Mouse (Mus musculus) CH12.LX (cell line): ENCODE results near the gene Lrp2bp. TPM values are rescaled to one million over a fixed set of nuclear protein-coding genes. Genes with fewer than 3 reads are reported as not detected.

Experiments used
- DNase-seq: peaks from one replicate; pipeline ENCODE4 v3.0.0-alpha.2; 2013; ENCODE audit errors: extremely low read depth
- H3K27ac ChIP-seq: 2 replicates; pipeline ENCODE4 v1.5.1; 2012; ENCODE audit warnings: low read depth, mild to moderate bottlenecking, control low read depth, moderate library complexity; ENCODE audit not compliant: insufficient read depth
- H3K27me3 ChIP-seq: replicated peaks from 2 replicates; pipeline ENCODE3; 2012; ENCODE audit warnings: inconsistent platforms
- H3K36me3 ChIP-seq, 2 experiments: replicated peaks in 1 of 2; 2 replicates each; pipeline versions ENCODE3 to v1.6.1; 2012; ENCODE audit warnings: inconsistent platforms in 1 of 2, low read length in 1 of 2, mild to moderate bottlenecking in 1 of 2, mixed read lengths in 1 of 2, moderate library complexity in 1 of 2; ENCODE audit not compliant: control insufficient read depth in 1 of 2, insufficient read depth in 1 of 2
- H3K4me1 ChIP-seq, 2 experiments: 2 replicates each; pipeline ENCODE4 v1.6.1; 2012; ENCODE audit warnings: inconsistent platforms in 1 of 2, moderate library complexity in 1 of 2; ENCODE audit not compliant: insufficient read depth in 2 of 2, control insufficient read depth in 1 of 2
- H3K4me2 ChIP-seq: 2 replicates; pipeline ENCODE4 v1.6.1; 2012; ENCODE audit warnings: low read depth, mild to moderate bottlenecking, control low read depth; ENCODE audit not compliant: poor library complexity, insufficient read depth, severe bottlenecking
- H3K4me3 ChIP-seq, 3 experiments: fragments of 150-350 bp in 1 of 3; sonication (generic) in 1 of 3; replicated peaks in 1 of 3; 2 replicates each; pipeline versions ENCODE3 to v1.5.1; 2011 to 2012; ENCODE audit warnings: low read depth in 2 of 3, low read length in 2 of 3, mild to moderate bottlenecking in 2 of 3, moderate library complexity in 2 of 3, control low read depth in 1 of 3, improper control_type of control experiment in 1 of 3, inconsistent platforms in 1 of 3, mixed read lengths in 1 of 3; ENCODE audit not compliant: poor library complexity in 1 of 3
- H3K79me2 ChIP-seq: replicated peaks from 2 replicates; pipeline ENCODE4 v1.6.1; 2012; ENCODE audit warnings: mild to moderate bottlenecking, moderate library complexity; ENCODE audit not compliant: control insufficient read depth, poor library complexity, insufficient read depth, severe bottlenecking; ENCODE audit errors: extremely low read depth
- H3K9ac ChIP-seq: 2 replicates; pipeline ENCODE4 v1.6.1; 2012; ENCODE audit warnings: low read depth, mild to moderate bottlenecking, control low read depth, moderate library complexity; ENCODE audit not compliant: insufficient read depth
- H3K9me3 ChIP-seq: replicated peaks from 2 replicates; pipeline ENCODE3; 2012; ENCODE audit warnings: low read length, inconsistent platforms, mixed read lengths
- CHD1 ChIP-seq: IDR thresholded peaks from 2 replicates; pipeline ENCODE4 v1.6.1; 2012; ENCODE audit warnings: low read depth, low read length, improper control_type of control experiment, inconsistent platforms
- CHD2 ChIP-seq: IDR thresholded peaks from 2 replicates; pipeline ENCODE4 v1.6.1; 2011; ENCODE audit warnings: low read length, improper control_type of control experiment
- E2F4 ChIP-seq: IDR thresholded peaks from 2 replicates; pipeline ENCODE4 v1.6.1; 2011; ENCODE audit warnings: low read depth, low read length, improper control_type of control experiment; ENCODE audit not compliant: insufficient replicate concordance
- ELF1 ChIP-seq: IDR thresholded peaks from 2 replicates; pipeline ENCODE4 v1.6.1; 2014; ENCODE audit warnings: low read depth, mild to moderate bottlenecking, inconsistent platforms, low read length, improper control_type of control experiment
- JUN ChIP-seq: IDR thresholded peaks from 2 replicates; pipeline ENCODE4 v1.6.1; 2011; ENCODE audit warnings: low read depth, mild to moderate bottlenecking, low read length, improper control_type of control experiment, moderate library complexity; ENCODE audit not compliant: insufficient read depth
- KAT2A ChIP-seq: IDR thresholded peaks from 2 replicates; pipeline ENCODE4 v1.6.1; 2012; ENCODE audit warnings: low read length, improper control_type of control experiment, inconsistent platforms; ENCODE audit not compliant: insufficient replicate concordance
- MEF2A ChIP-seq: IDR thresholded peaks from 2 replicates; pipeline ENCODE4 v1.6.1; 2014; ENCODE audit warnings: low read depth, mild to moderate bottlenecking, inconsistent platforms, low read length, improper control_type of control experiment, borderline replicate concordance
- MYC ChIP-seq: IDR thresholded peaks from 2 replicates; pipeline ENCODE4 v1.6.1; 2011; ENCODE audit warnings: low read depth, mild to moderate bottlenecking, improper control_type of control experiment, low read length
- TBP ChIP-seq: conservative IDR thresholded peaks from 2 replicates; pipeline ENCODE4 v1.6.1; 2011; ENCODE audit warnings: low read depth, low read length, improper control_type of control experiment
- USF1 ChIP-seq: IDR thresholded peaks from 2 replicates; pipeline ENCODE4 v1.6.1; 2014; ENCODE audit warnings: low read depth, mild to moderate bottlenecking, inconsistent platforms, low read length, improper control_type of control experiment
- USF2 ChIP-seq: conservative IDR thresholded peaks from 2 replicates; pipeline ENCODE4 v1.6.1; 2011; ENCODE audit warnings: low read depth, low read length, improper control_type of control experiment
- ZMIZ1 ChIP-seq: IDR thresholded peaks from 2 replicates; pipeline ENCODE4 v1.6.1; 2012; ENCODE audit warnings: low read depth, mild to moderate bottlenecking, inconsistent platforms, low read length, improper control_type of control experiment
- dilution Hi-C: fragments of 300-500 bp; cut with MboI; formaldehyde crosslinking; loops from 2 replicates; pipeline ENCODE4 v1.14.3; 2020; ENCODE audit warnings: low sequenced_read_pairs; ENCODE audit not compliant: extremely low pct_unique_long_range_greater_than_20kb, extremely low pct_ligation_motif_present
- in situ Hi-C: fragments of 300-500 bp; cut with MboI; formaldehyde crosslinking; loops from 3 replicates; pipeline ENCODE4 v1.14.3; 2019; ENCODE audit warnings: low sequenced_read_pairs, low pct_ligation_motif_present, low pct_unique_long_range_greater_than_20kb, mixed read lengths
- polyA plus RNA-seq: library from polyadenylated mRNA; unstranded; fragments of >175 nt; gene quantifications from 2 replicates; pipeline ENCODE4 v1.2.1, GENCODE M21; 2012; ENCODE audit warnings: low read depth; ENCODE audit not compliant: insufficient read length
- total RNA-seq, 2 experiments: library from RNA; depleted of rRNA; stranded (reverse); fragments of 300-350 nt in 1 of 2; fragments of >200 nt in 1 of 2; gene quantifications; 2 replicates each; pipeline ENCODE4 v1.2.3; 2012 to 2014

The Lrp2bp gene
- total RNA-seq (2012; rRNA removed) (not detected in 2 replicates), total RNA-seq (2014; rRNA removed) (0.12 TPM in 1 of 2 replicates, not detected in the other), polyA plus RNA-seq (0.43 TPM in 1 of 2 replicates, not detected in the other)

DNA sequence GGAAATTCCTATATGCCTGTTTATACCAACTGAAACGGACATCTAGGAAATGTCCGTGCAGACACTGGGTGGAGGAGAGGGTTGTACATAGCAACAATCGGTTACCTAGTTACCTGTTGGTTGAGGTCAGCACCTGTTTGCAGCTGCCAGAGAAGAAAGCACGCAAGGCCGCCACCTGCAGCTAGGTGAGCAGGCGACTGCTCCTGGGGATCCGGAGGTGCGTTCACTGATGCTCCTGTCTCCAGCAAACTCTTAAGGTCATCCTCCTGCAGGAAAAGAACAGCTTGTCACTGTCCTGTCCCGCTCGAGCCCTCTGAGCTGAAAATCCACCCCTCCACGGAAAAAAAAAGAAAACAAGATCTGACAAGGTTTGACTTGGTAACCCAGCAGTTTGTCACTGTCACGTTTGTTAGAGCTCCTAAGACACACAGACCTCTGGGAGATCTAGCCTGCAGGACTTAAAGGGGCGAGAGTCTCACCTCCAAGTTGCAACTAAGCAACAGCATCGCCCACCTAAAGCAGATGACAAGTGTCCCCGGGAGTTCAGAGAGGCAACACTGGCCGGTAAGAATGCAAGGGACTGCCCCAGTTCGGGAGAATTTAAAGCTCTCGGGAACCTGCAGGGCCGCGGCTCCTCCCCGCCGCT is at the start of gene Lrp2bp:
TSS of gene Lrp2bp (plus strand) at position 166 of the 646 bp plus-strand sequence.
- dilution Hi-C loops, result no loop called here
- peak within 1 kb of the TSS; percentile 79 for H3K4me2 ChIP-seq
- H3K27me3 ChIP-seq, result no peaks in the 10 kb centered on the region
- peak within 1 kb of the TSS; percentile 57 to 86 (median 76) for H3K4me3 ChIP-seq
- in situ Hi-C loops, result loop anchor here (10.0 kb wide), 1 partner anchor 176 kb away; no protein-coding TSS in a partner anchor
- peak within 1 kb of the TSS; percentile 62 for H3K9ac ChIP-seq
- TF ChIP-seq USF1, result no peak
- TF ChIP-seq E2F4, result no peak
- no peak for TF ChIP-seq TBP
- 0 out of 2 replicates have a peak, but pooled peaks have one; percentile 46 for TF ChIP-seq CHD1
- no peak for TF ChIP-seq CHD2
- TF ChIP-seq, all 38 proteins: peak for 1
- peaks cover 14 to 33% of the 10 kb centered on the region in 2 experiments for H3K36me3 ChIP-seq
- H3K4me1 ChIP-seq, result peaks cover 0 to 35% of the 10 kb centered on the region in 2 experiments; a peak in 2 of 4 replicates
- H3K79me2 ChIP-seq, result no peaks in the 10 kb centered on the region
- H3K9me3 ChIP-seq, result no peaks in the 10 kb centered on the region
- DNase-seq, result peak; percentile 13
- peak within 1 kb of the TSS; percentile 82 for H3K27ac ChIP-seq

GRCm38 (mm10) chr8:45950622-45951021 is 48.5 kb upstream of the Lrp2bp start:
- Histone ChIP-seq H3K27me3 (no peaks in the 10 kb centered on the region), H3K79me2 (no peaks in the 10 kb centered on the region), H3K4me3 (no peak overlapping the region), H3K9me3 (no peaks in the 10 kb centered on the region), H3K36me3 (no peaks in the 10 kb centered on the region), H3K9ac (no peak overlapping the region), H3K27ac (no peak overlapping the region), H3K4me2 (no peak overlapping the region), H3K4me1 (no peaks in the 10 kb centered on the region)
- DNase-seq, result no peak
- in situ Hi-C loops (no loop called here), dilution Hi-C loops (no loop called here)
- TF ChIP-seq JUN (no peak), CHD2 (no peak), MEF2A (no peak), E2F4 (no peak), ELF1 (no peak), USF2 (no peak), ZMIZ1 (no peak), KAT2A (no peak), CHD1 (no peak), MYC (no peak)
